Mouse (Mus musculus) spleen, embryonic (tissue): ENCODE results near the gene Mtrf1.
"Not testable (repeated sequence)": the region's sequence is repeated elsewhere in the genome, so short reads cannot be mapped to it uniquely, and the experiment has no call there.

Experiments
- CTCF ChIA-PET: fragments of 350-600 bp; sonication (Branson Sonifier 250); formaldehyde crosslinking; loops from one replicate; lab custom pipeline; 2022; lab: Charles Lee

Mtrf1 gene

GRCm38 (mm10) chr14:79444601-79445000 is 47.0 kb downstream of the Mtrf1 start:
- CTCF ChIA-PET = no interaction called here

GRCm38 (mm10) chr14:79445055-79445620 is 47.6 kb downstream of the Mtrf1 start:
- CTCF ChIA-PET = no interaction called here

GRCm38 (mm10) chr14:79451681-79452590 is 54.4 kb downstream of the Mtrf1 start, which contains the start of gene Kbtbd6:
Kbtbd6 (plus strand) TSS chr14:79451835.
- CTCF ChIA-PET = not testable (repeated sequence)

- CTCF ChIA-PET = not testable (repeated sequence)
These were observed 55.0 kb downstream of the Mtrf1 start for GRCm38 (mm10) chr14:79452591-79452934.

GRCm38 (mm10) chr14:79460401-79460800 is 62.8 kb downstream of the Mtrf1 start:
- CTCF ChIA-PET = no interaction called here

- CTCF ChIA-PET = no interaction called here
These were observed 63.4 kb downstream of the Mtrf1 start for GRCm38 (mm10) chr14:79460988-79461387.

- CTCF ChIA-PET = no interaction called here
These were observed 68.1 kb downstream of the Mtrf1 start for GRCm38 (mm10) chr14:79465623-79466022.

GRCm38 (mm10) chr14:79467621-79468020 is 70.0 kb downstream of the Mtrf1 start:
- CTCF ChIA-PET = no interaction called here
